Mouse (Mus musculus) cortical plate, adult 2 months (tissue): ENCODE measurements around the gene Mesp1.

Source experiments
- CTCF ChIP-seq: fragments of 200-500 bp; IDR thresholded peaks from 2 replicates; pipeline ENCODE4 v1.5.1; 2011; ENCODE audit warnings: mild to moderate bottlenecking, control low read depth, low read length; ENCODE audit not compliant: insufficient read depth; ENCODE audit errors: extremely low read depth
- POLR2A ChIP-seq: fragments of 200-500 bp; IDR thresholded peaks from 2 replicates; pipeline ENCODE4 v1.6.1; 2011; ENCODE audit warnings: mild to moderate bottlenecking, low read length, control low read depth; ENCODE audit not compliant: insufficient read depth; ENCODE audit errors: extremely low read depth

GRCm38 (mm10) chr7:79835196-79835595, 41.6 kb upstream of the Mesp1 start:
- TF ChIP-seq CTCF (no peak), POLR2A (no peak)
